Mouse (Mus musculus) intestine, embryonic 14.5 days (tissue): ENCODE results near the gene Optc. TPM values are rescaled to one million over a fixed set of nuclear protein-coding genes. Genes with fewer than 3 reads are reported as not detected.

Source experiments
- ATAC-seq: fragments of 200-750 bp; cut with Nextera tagmentation; replicated peaks from 2 replicates; pipeline ENCODE4 v1.8.0; 2017; ENCODE audit warnings: low read depth, moderate number of reproducible peaks, moderate TSS enrichment, moderate library complexity; ENCODE audit not compliant: low FRiP score, low TSS enrichment
- DNase-seq: peaks from one replicate; pipeline ENCODE4 v3.0.0-alpha.2; 2018; ENCODE audit warnings: low spot score
- H3K27ac ChIP-seq: fragments of 300-500 bp; sonication (generic); 2 replicates; pipeline ENCODE4 v1.5.1; 2014; ENCODE audit warnings: low read depth, mild to moderate bottlenecking, control low read depth
- H3K27me3 ChIP-seq: fragments of 300-500 bp; sonication (generic); replicated peaks from 2 replicates; pipeline ENCODE4 v1.6.1; 2014; ENCODE audit warnings: low read length, control low read depth; ENCODE audit not compliant: control insufficient read depth, insufficient read depth
- H3K36me3 ChIP-seq: fragments of 300-500 bp; sonication (generic); 2 replicates; pipeline ENCODE4 v1.6.1; 2014; ENCODE audit warnings: low read length, control low read depth; ENCODE audit not compliant: control insufficient read depth, insufficient read depth
- H3K4me1 ChIP-seq: fragments of 300-500 bp; sonication (generic); replicated peaks from 2 replicates; pipeline ENCODE4 v1.6.1; 2014; ENCODE audit warnings: low read length, control low read depth, mixed read lengths; ENCODE audit not compliant: control insufficient read depth, insufficient read depth
- H3K4me2 ChIP-seq: fragments of 300-500 bp; sonication (generic); 2 replicates; pipeline ENCODE4 v1.6.1; 2014; ENCODE audit warnings: low read length
- H3K4me3 ChIP-seq: fragments of 300-500 bp; sonication (generic); 2 replicates; pipeline ENCODE4 v1.5.1; 2014; ENCODE audit warnings: low read depth, low read length, control low read depth, mixed read lengths
- H3K9ac ChIP-seq: fragments of 300-500 bp; sonication (generic); 2 replicates; pipeline ENCODE4 v1.6.1; 2014; ENCODE audit warnings: mild to moderate bottlenecking, low read length
- H3K9me3 ChIP-seq: fragments of 300-500 bp; sonication (generic); 2 replicates; pipeline ENCODE4 v1.6.1; 2016; ENCODE audit warnings: low read length, control low read depth; ENCODE audit not compliant: control insufficient read depth
- WGBS: fragments of 180-500 bp; shearing (Covaris S2); extraction: QIAGEN DNeasy Blood & Tissue Kit; methylation state at CpG from one replicate; pipeline ENCODE4 v1.1.7; 2014; 5-methylcytosine and 5-hydroxymethylcytosine counted together
- polyA plus RNA-seq: library from polyadenylated mRNA; unstranded; fragments of >200 nt; fragmentation: Nextera tagmentation; extraction: Ambion mirVana; gene quantifications from 2 replicates; pipeline ENCODE4 v1.2.1, GENCODE M21; 2014

Optc gene
- polyA plus RNA-seq, 1 experiment from 2014 or later, result 1.8 TPM

DNA sequence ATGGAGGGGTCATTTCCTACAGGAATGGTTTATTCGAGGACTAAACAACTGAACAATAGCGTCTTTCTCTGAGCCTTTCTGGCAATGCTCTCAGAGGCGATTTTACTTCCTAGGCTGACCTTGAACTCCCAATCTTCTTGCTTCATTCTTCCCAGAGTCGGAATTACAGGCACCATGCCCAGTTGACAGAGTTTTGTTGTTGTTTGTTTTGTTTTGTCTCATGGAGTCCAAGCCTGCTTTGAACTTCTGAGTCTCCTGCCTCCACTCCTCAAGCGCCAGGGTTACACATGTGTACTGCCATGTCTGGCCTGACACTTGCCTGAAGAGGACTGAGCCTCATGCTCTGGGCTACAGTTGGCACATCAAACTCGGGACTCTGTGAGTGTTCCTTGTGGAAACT lies 5.2 kb upstream of the Optc start:
- ATAC-seq, result no peak
- Histone ChIP-seq H3K4me3 (no peak overlapping the region), H3K4me2 (no peak overlapping the region), H3K27me3 (no peaks in the 10 kb centered on the region), H3K9ac (no peak overlapping the region), H3K27ac (no peak overlapping the region), H3K36me3 (no peaks in the 10 kb centered on the region), H3K4me1 (peaks cover 27% of the 10 kb centered on the region), H3K9me3 (no peaks in the 10 kb centered on the region)
- WGBS, result 71% methylated on average over 6 of the region's 6 CpGs
- no peak for DNase-seq

DNA sequence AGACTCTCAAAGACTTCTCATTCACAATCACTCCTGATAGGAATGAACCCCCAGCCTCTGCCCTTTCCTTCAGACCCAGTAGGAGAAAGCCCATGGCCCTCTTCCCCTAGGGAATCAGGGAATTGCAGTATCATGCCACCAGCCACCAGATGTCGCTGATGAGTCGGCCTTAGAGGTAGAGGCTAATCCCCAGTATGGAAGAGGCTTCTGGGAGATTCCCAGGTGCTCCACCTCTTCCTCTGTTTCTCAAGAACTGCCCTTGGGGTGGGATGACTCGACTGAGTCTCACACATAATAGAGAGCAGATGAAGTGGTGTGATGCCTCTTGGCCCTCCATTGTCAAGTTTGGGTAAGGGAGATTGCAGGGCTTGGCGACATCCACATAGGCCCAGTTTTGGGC lies 3.7 kb upstream of the Optc start:
- ATAC-seq (no peak), DNase-seq (peak; percentile 88)
- Histone ChIP-seq H3K27ac (no peak overlapping the region), H3K36me3 (no peaks in the 10 kb centered on the region), H3K4me2 (no peak overlapping the region), H3K4me3 (no peak overlapping the region), H3K4me1 (peaks cover 23% of the 10 kb centered on the region), H3K27me3 (no peaks in the 10 kb centered on the region), H3K9me3 (no peaks in the 10 kb centered on the region), H3K9ac (no peak overlapping the region)
- WGBS, result 30% methylated on average over 4 of the region's 4 CpGs

DNA sequence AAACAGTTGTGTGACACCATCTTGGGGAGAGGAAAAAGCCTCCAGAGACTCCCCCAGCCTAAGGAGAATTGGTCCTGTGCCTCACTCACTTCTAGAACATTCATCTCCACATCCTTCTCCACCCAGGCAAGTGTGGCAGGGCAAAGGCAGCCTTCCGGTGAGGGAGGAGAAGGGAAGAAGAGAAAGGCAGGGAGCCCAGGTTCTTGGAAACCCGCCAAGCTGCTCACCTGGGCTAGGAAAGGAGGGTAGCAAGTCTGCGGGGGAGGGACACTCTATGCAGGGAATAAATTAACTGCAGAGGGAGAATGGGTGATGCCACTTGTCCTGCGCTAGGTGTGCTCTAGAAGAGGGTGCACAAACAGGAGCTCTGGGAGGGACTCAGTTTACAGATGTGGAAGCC lies 3.2 kb upstream of the Optc start:
- no peaks in the 10 kb centered on the region for H3K36me3 ChIP-seq
- ATAC-seq (no peak), DNase-seq (no peak)
- H3K4me2 ChIP-seq, result no peak overlapping the region
- H3K27me3 ChIP-seq, result no peaks in the 10 kb centered on the region
- peaks cover 19% of the 10 kb centered on the region for H3K4me1 ChIP-seq
- H3K9ac ChIP-seq, result no peak overlapping the region
- 70% methylated on average over 4 of the region's 4 CpGs for WGBS
- no peak overlapping the region for H3K27ac ChIP-seq
- no peak overlapping the region for H3K4me3 ChIP-seq
- H3K9me3 ChIP-seq, result no peaks in the 10 kb centered on the region

DNA sequence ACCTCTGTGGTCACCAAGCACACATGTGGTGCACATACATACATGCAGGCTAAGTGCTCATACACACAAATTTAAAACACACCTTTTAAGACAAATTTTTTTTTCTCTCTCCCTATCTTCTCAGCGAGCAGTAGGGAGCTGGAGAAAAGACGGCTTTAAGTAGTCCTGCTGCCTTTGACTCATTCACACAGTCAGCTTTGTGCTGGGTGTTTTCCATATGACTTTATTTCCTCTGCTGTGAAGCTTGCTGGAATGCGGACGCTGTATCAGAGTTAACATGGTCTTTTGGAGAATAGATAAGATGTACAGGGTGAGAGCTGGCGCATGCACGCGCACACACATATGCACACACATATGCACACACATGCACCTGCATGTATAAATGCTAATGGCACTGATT lies 2.3 kb upstream of the Optc start:
- H3K4me3 ChIP-seq, result no peak overlapping the region
- peaks cover 16% of the 10 kb centered on the region for H3K4me1 ChIP-seq
- no peak overlapping the region for H3K9ac ChIP-seq
- no peak overlapping the region for H3K27ac ChIP-seq
- H3K9me3 ChIP-seq, result no peaks in the 10 kb centered on the region
- ATAC-seq, result no peak
- no peak overlapping the region for H3K4me2 ChIP-seq
- no peaks in the 10 kb centered on the region for H3K36me3 ChIP-seq
- WGBS, result 85% methylated on average over 7 of the region's 7 CpGs
- no peak for DNase-seq
- H3K27me3 ChIP-seq, result no peaks in the 10 kb centered on the region

DNA sequence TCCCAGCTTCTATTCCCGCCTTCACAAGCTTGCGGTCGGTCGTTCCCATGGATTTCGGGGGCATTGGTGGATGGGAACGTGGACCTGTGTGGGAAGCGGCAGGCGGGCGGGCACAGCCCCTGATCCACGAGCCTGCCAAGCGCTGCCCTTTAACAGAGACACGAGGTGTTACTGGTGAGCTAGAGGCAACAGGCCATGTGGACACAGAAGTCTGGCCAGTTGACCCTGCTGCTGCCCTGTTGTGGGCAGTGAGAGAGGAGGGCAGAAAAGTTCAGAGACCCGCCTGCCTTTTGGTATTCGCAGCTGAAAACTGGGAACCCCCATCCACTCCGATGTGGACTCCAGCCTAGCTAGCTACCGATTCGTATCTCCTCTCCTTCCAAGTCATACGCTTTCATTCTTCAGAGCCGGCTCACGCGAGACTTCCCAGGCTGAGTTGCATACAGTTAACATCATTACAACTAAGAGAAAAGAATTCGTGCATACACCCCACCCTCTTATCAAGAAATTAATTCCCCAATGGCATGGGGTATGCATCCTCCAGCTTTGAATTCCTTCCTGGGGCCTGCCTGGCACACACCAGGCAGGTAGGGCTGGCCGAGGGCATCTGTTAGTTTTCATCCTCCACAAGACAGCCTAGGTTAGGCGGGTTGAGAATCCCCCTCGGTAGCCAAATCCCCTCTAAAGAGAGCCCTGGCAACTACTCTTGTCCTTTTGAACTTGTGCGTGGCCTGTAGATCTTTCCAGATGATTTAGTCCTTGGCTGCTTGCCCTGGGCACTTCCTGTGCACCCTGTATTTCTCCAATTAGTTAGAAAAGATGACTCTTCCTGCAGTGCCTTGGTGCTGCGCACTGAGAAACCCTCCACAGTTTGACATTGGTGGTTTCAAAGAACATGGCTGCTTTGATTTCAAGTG lies 1.1 kb upstream of the Optc start:
- H3K4me3 ChIP-seq, result peak overlapping the region; percentile 38
- peak overlapping the region; percentile 90 for H3K4me2 ChIP-seq
- no peaks in the 10 kb centered on the region for H3K27me3 ChIP-seq
- peak; percentile 79 for DNase-seq
- H3K27ac ChIP-seq, result peak overlapping the region; percentile 55
- H3K36me3 ChIP-seq, result no peaks in the 10 kb centered on the region
- peak; percentile 25; the same call in 1 of the 2 replicates for ATAC-seq
- peaks cover 16% of the 10 kb centered on the region for H3K4me1 ChIP-seq
- H3K9me3 ChIP-seq, result no peaks in the 10 kb centered on the region
- peak overlapping the region; percentile 60 for H3K9ac ChIP-seq
- 8% methylated on average over 27 of the region's 27 CpGs for WGBS

DNA sequence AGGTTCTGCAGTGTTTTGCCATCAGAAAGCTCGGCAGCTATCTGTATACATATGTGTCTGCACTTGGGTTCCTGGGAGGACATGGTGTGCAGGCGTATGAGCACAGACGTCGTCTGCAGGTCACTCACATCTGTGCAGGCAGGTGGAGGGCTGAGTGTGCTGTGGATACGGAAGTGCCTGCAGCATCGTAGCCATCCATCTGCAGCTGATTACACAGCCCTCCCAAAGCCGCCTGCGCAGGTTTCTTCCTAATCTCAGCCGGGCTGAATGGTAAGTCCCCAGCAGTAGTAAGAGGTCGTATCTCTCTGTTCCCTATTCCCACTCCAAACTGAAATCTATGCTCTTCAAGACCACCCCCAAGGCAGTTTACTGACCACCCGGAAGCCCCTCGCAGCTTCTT lies 1.4 kb downstream of the Optc start:
- H3K4me2 ChIP-seq, result no peak overlapping the region
- 50% methylated on average over 12 of the region's 12 CpGs for WGBS
- H3K27me3 ChIP-seq, result no peaks in the 10 kb centered on the region
- H3K36me3 ChIP-seq, result no peaks in the 10 kb centered on the region
- no peak for DNase-seq
- no peaks in the 10 kb centered on the region for H3K9me3 ChIP-seq
- H3K27ac ChIP-seq, result no peak overlapping the region
- H3K4me3 ChIP-seq, result no peak overlapping the region
- no peak for ATAC-seq
- no peak overlapping the region for H3K9ac ChIP-seq
- peaks cover 16% of the 10 kb centered on the region for H3K4me1 ChIP-seq

DNA sequence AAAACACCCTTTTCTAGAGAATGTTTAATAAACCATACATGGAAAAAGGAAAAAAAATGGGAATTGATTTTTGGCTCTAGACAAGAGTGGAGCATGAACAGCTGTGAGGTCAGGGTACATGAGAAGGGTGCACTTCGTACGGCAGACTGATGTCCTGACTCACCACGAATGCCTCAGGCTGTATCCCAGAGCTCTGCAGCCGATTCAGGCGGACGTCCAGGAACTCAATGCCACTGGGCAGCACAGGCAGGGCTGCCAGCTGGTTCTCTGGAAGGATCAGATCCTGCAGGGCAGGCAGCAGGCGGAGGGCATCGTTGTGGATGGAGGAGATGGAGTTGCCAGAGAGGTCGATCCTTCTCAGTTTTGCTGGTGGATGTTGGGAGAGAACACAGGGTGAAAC lies 7.0 kb downstream of the Optc start:
- WGBS, result 70% methylated on average over 9 of the region's 9 CpGs
- Histone ChIP-seq H3K27ac (no peak overlapping the region), H3K36me3 (no peaks in the 10 kb centered on the region), H3K9me3 (no peaks in the 10 kb centered on the region), H3K4me1 (peaks cover 21% of the 10 kb centered on the region), H3K27me3 (no peaks in the 10 kb centered on the region), H3K4me3 (no peak overlapping the region), H3K9ac (no peak overlapping the region), H3K4me2 (no peak overlapping the region)
- ATAC-seq, result no peak
- no peak for DNase-seq

DNA sequence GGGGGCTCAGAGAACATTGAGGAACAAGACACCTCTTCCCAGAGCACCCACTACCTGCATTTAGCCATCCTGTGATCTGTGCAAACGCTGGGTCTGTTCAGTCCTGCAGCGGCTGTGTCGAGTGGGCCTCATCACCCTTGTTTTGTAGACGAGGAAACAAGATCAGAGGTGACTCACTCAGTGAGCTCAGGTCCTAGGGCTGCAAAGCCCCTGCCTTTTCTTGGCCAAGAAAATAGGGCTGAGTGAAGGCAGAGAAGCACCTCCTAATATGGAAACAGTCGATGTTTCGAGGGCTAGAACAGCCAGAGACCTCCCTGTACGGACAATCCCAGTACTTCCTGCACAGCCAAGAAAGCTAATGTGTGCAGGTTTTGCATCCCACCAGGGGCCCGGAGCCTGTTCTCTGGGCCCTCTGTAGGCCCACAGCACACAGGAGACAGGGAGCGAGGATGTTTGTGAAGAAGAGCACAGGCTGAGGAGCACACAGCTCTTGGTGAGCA lies 8.7 kb downstream of the Optc start:
- ATAC-seq (0 out of 2 replicates have a peak, but pooled peaks have one; percentile 33), DNase-seq (no peak)
- H3K4me2 ChIP-seq, result peak overlapping the region; percentile 23; the same call in 1 of the 2 replicates
- H3K27ac ChIP-seq, result peak overlapping the region; percentile 86
- no peaks in the 10 kb centered on the region for H3K27me3 ChIP-seq
- H3K36me3 ChIP-seq, result no peaks in the 10 kb centered on the region
- no peaks in the 10 kb centered on the region for H3K9me3 ChIP-seq
- peaks cover 25% of the 10 kb centered on the region for H3K4me1 ChIP-seq
- WGBS, result 48% methylated on average over 9 of the region's 9 CpGs
- no peak overlapping the region for H3K4me3 ChIP-seq
- peak overlapping the region; percentile 40 for H3K9ac ChIP-seq

DNA sequence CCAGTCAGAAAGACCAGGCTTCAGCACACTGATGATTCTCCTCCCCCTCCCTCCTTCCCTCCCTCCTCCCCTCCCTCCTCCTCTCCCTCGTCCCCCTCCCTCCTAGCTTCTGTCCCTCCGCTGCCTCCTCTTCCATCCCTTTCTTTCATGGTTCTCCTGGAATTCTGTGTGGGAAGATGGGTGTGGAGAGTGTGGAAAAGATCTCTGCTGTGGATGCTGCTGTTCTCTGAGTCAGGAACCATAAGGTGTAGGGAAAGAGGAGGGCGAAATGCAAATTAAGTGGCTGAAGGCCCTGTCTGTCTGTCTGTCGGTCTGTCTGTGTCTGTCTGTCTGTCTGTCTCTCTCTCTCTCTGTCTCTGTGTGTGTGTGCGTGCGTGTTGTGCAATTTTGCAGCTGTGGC lies 10.5 kb downstream of the Optc start:
- Histone ChIP-seq H3K9ac (no peak overlapping the region), H3K27me3 (no peaks in the 10 kb centered on the region), H3K4me3 (no peak overlapping the region), H3K36me3 (no peaks in the 10 kb centered on the region), H3K27ac (no peak overlapping the region), H3K9me3 (no peaks in the 10 kb centered on the region), H3K4me2 (no peak overlapping the region), H3K4me1 (peaks cover 39% of the 10 kb centered on the region)
- 77% methylated on average over 6 of the region's 6 CpGs for WGBS
- ATAC-seq (no peak), DNase-seq (no peak)
